11 mouse cellular contexts compared by ENCODE assay signal in genomic region chr12:31825821-31826220, GRCm38 (mm10).
DNase-seq lines count a peak whose midpoint lies in the region; ATAC-seq and TF ChIP-seq lines count a peak whose summit lies in the region.
"Had no signal": no experiment of that assay in that cellular context is flagged by ENCODE, and none has a peak within 500 bp of the region (broad histone marks: within the 10 kb centered on the region; RNA-seq: fewer than 3 reads in every experiment).

No protein-coding gene starts in this region.

- 45% methylated on average over 10 of the region's 10 CpGs for WGBS in kidney, embryonic 16.5 days
- 41% methylated on average over 10 of the region's 10 CpGs for WGBS in cerebellum, adult 2 months

- H3K9ac ChIP-seq in kidney, embryonic 16.5 days (replicated peaks; ENCODE audit: low read length) = no peak overlapping the region
- H3K9ac ChIP-seq: forebrain, embryonic 15.5 days; heart, embryonic 12.5 days; hindbrain, embryonic 14.5 days had no signal

- no peak for ATAC-seq in kidney, embryonic 16.5 days (ENCODE audit: low FRiP score, low TSS enrichment)
- ATAC-seq in activated CD4-positive, CD25-positive, alpha-beta regulatory T cell, adult 4 months = no peak

- DNase-seq in kidney, postnatal 10 days = peak; percentile 17
- peak; percentile 1 to 5 for DNase-seq in thymus, postnatal 36 days
- no peak for DNase-seq in thymus, postnatal 0 days (ENCODE audit: low spot score)
- peak; percentile 67 to 80 for DNase-seq in cerebellum, adult 2 months
- DNase-seq in right cerebral cortex, postnatal 14 days = peak; percentile 25

- no peaks in the 10 kb centered on the region for H3K27me3 ChIP-seq in kidney, embryonic 16.5 days (ENCODE audit: insufficient read depth, low read length)
- no peaks in the 10 kb centered on the region for H3K27me3 ChIP-seq in cerebellum, adult 2 months (ENCODE audit: control insufficient read depth, insufficient read depth, low read length)
- H3K27me3 ChIP-seq: forebrain, embryonic 15.5 days; heart, embryonic 12.5 days had no signal

- H3K4me2 ChIP-seq in kidney, embryonic 16.5 days (replicated peaks; ENCODE audit: low read depth, low read length) = no peak overlapping the region
- H3K4me2 ChIP-seq: forebrain, embryonic 15.5 days; heart, embryonic 12.5 days; hindbrain, embryonic 14.5 days had no signal

- 0 out of 2 replicates have a peak, but pooled peaks cover 4% of the 10 kb centered on the region for H3K36me3 ChIP-seq in kidney, embryonic 16.5 days (ENCODE audit: insufficient read depth, low read length)
- H3K36me3 ChIP-seq: forebrain, embryonic 15.5 days had no signal

- TF ChIP-seq POLR2A in cerebellum, adult 2 months (IDR thresholded peaks at IDR 0.05; ENCODE audit: borderline replicate concordance, insufficient read depth, low read length) = no peak

- no peak overlapping the region for H3K27ac ChIP-seq in kidney, embryonic 16.5 days (ENCODE audit: low read length)
- H3K27ac ChIP-seq in cerebellum, adult 2 months (ENCODE audit: insufficient read depth, low read length) = peak overlapping the region; percentile 87
- H3K27ac ChIP-seq: forebrain, embryonic 15.5 days; hindbrain, embryonic 14.5 days; macrophage had no signal

- no peak for TF ChIP-seq CTCF in cerebellum, adult 2 months (IDR thresholded peaks at IDR 0.05; ENCODE audit: borderline replicate concordance, insufficient read depth, low read depth, low read length)

- no peak overlapping the region for H3K4me3 ChIP-seq in kidney, embryonic 16.5 days (ENCODE audit: low read length)
- no peak overlapping the region for H3K4me3 ChIP-seq in cerebellum, adult 2 months (replicated peaks; ENCODE audit: insufficient read depth, low read depth, low read length)
- H3K4me3 ChIP-seq: forebrain, embryonic 15.5 days; heart, embryonic 12.5 days had no signal

- no peaks in the 10 kb centered on the region for H3K4me1 ChIP-seq in kidney, embryonic 16.5 days (ENCODE audit: insufficient read depth, low read length)
- H3K4me1 ChIP-seq in cerebellum, adult 2 months (ENCODE audit: control insufficient read depth, insufficient read depth, low read length) = peaks cover 12% of the 10 kb centered on the region
- H3K4me1 ChIP-seq: heart, embryonic 12.5 days had no signal

- H3K9me3 ChIP-seq in kidney, embryonic 16.5 days (ENCODE audit: low read length) = no peaks in the 10 kb centered on the region
- H3K9me3 ChIP-seq: forebrain, embryonic 15.5 days; heart, embryonic 12.5 days had no signal
